Mouse (Mus musculus) kidney, adult 18-20 months (tissue): ENCODE measurements around the gene Ppm1a.
"Not testable (repeated sequence)": the region's sequence is repeated elsewhere in the genome, so short reads cannot be mapped to it uniquely, and the experiment has no call there.

ENCODE experiments used
- DNase-seq: peaks from one replicate; pipeline ENCODE4 v3.0.0; 2021

Gene Ppm1a

DNA sequence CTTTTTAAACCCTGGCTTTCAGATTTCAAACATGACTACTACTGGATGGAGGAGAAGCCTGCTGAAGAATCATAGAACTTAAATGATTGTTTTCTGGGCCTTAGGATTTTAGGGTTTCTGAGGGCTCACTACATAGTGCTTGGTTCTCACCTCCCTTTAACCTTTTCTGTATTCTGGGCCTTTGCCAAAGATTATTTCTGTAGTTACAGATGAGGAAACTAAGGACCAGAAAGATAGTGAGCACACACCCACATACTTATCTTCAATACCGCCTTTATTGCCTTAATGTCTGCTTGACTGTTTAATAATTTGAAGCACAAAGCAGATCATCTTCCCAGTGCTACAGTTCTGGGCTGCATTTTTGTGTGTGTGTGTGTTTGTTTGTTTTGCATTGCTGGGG, 5.2 kb downstream of the Ppm1a start:
- DNase-seq, result no peak

DNA sequence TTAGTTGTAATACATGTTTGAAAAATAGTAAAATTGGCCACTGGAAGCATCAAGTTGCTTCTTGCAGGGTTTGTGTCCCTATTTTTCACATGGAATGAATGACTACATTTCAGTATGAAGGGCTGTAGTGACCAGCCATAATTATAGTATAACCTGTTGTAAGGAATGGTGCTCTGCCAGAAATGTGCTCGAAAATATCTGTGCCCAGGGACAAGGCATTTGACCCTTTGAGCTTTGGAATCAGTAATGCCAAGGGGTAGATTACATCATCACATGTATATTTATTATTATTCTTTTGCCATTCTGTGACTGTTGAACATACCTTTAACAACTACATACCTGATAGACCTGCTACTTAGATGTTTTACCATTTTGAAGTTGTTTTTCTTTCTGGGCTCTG, 5.9 kb downstream of the Ppm1a start:
- no peak for DNase-seq

DNA sequence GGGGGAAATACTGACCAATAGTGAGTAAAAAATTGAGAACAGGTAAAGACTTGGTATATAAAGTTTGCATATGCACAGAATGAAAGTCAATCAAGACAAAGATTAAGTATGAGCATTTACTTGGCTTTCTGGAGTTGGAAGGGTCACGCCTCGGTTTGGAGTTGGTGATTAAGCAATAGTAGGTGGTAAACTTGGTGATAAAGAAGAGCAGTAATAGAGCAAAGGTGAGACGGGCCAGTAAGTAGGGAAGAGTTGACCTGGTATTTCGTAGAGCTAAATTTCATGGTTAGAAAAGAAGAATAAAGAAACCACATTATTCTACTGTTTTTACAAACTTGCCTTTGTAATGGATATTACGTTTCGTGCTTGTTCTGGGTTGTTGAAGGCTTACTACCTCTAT, 10.6 kb downstream of the Ppm1a start:
- DNase-seq, result no peak

DNA sequence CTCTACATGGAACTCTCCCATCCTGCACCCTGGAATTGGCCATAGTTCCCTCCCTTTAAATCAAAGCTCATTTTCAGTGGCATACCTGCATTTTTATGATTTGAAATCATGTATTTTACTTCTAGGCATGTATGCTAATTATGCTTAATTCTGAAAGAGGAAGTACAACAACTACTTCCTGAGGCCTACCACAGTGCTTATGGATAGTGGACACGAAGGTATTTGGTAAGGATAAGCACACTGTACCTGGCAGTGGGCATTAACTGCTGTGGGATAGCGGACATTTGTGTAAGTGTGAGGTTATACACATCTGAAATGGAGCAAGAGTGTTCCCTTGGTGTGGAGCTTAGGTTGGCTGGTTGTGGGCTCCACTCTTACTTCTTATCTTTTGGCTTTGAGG, 11.0 kb downstream of the Ppm1a start:
- DNase-seq, result no peak

DNA sequence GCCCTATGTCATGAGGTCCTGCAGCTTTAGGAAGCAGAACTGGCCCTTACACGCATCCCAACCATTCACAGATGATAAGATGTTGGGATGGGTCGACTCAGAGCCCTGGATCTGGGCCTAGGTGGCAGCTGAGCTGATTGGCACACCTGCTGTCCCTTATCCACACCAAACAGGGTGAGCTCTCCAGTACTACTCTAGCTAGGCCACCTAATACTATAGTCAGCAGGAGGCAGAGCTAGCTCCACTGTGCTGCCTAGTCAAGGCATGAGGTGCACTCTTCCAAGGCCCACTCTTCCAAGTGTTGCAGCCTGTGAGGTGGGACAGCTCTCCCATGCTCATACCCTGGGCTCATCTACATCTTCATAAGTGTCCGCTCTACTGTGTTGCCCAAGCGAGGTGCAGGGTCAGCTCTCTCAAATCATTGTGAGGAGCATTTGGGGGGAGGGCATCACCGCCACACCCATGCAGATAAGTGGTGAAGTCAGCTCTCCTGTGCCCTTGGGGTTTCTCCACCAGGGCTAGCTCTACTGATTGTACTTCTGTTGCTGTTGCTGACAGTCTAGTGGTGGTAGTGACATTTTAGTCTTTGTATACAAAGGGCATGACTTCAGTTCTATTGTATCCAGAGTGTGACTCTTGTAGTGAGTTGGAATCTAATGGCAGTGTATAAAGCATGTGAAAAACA, 12.4 kb downstream of the Ppm1a start:
- no peak for DNase-seq

DNA sequence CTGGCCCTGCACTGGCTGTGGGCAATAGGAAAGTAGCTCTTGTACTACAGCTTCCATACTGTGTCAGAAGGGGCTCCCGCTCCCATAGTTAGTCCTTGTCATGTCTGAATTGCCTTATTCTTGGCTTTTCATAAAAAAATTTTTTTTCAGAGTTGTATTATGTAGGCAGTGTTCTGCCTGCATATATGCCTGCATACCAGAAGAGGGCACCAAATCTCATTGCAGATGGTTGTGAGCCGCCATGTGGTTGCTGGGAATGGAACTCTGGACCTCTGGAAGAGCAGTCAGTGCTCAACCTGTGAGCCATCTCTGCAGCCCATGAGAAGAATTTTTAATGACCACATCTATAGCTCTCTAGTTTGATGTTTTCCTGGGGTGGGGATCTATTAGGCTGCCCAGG, 13.9 kb downstream of the Ppm1a start:
- DNase-seq, result no peak

DNA sequence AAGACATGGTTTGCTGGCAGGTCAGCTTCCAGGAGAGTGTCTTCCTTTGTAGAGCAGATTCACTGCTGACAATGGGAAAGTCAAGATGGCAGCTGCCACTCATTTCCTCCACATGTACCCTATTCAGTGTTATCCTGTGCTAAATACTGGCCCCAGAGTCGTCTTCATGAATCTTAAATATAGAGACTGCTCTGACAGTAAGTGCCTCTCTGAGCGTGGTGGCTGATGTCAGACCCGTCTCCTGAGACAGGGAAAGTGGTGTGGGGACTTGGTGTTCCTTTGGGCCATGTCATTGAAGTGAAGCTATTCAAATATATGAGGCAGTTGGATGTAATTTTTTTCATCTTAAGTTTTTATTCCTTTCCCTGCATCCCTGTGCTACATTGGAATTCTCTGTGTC, 14.5 kb downstream of the Ppm1a start:
- DNase-seq, result no peak

DNA sequence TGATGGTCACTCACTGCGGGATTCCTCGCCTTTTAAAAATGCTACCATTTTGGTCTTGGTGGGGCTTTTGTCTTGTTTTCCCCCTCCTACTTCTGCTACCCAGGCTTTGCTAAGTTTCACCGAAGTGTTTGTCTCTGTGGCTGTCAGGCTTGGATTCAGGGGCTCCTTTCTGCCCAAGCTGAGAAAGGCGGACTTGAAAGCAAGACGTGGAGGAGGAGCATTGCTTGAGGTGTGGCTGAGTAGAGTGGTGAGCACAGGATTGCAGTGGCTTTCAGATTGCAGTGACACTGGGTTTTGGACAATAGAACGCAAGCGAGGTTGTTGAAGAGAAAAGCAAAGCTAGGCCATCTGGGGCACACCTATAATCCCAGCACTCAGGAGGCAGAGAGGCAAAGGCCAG, 16.7 kb downstream of the Ppm1a start:
- no peak for DNase-seq

DNA sequence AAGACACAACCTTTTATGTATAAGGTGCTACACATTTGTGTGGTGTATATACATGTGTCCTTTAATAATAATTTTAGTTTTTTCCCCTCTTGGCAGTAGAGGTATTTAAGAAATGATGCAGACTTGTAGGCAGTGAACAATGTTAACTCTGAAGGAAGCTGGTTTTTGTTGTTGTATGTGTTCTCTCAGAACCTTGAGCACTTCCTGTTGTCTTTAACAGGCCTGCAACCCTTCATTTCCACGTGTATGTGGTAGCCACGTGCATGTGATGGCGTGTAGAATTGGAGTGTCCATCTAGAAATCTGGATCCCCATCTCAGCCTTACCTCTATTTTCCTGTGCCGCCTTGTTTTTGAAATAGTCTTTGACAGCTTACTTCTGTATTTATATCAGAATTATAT, 20.0 kb downstream of the Ppm1a start:
- DNase-seq, result no peak

DNA sequence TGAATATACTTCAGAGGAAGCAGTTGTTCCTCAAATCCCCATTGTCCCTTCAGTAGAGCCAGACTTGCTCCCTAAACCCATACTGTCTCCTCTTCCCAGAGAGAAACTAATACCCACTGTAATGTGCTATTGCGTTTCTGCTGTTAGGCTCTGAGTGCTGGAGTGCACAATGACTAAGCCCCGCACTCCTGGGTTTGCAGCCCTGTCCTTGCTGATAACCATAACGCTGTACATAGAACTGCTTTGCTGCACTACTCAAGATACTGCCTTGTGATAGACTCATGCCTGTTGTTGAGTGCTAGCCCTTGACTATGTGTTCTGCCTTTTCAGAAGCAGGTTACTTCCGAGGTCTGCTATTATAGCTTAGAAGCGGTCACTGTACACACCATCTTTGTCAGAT, 22.9 kb downstream of the Ppm1a start:
- DNase-seq, result no peak

DNA sequence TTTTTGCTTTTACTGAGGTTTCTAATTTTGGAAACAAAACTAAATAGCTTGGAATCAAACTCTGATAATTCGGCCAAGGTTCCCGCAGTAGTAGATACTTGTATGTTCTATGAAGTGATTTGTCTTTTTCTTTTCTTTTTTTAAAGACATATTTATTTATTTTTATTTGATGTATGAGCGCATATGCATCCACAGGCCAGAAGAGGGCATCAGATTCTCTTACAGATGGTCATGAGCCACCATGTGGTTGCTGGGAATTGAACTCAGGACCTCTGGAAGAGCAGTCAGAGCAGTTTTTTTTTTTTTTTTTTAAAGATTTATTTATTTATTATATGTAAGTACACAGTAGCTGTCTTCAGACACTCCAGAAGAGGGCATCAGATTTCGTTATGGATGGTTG, 25.5 kb downstream of the Ppm1a start:
- DNase-seq, result not testable (repeated sequence)

DNA sequence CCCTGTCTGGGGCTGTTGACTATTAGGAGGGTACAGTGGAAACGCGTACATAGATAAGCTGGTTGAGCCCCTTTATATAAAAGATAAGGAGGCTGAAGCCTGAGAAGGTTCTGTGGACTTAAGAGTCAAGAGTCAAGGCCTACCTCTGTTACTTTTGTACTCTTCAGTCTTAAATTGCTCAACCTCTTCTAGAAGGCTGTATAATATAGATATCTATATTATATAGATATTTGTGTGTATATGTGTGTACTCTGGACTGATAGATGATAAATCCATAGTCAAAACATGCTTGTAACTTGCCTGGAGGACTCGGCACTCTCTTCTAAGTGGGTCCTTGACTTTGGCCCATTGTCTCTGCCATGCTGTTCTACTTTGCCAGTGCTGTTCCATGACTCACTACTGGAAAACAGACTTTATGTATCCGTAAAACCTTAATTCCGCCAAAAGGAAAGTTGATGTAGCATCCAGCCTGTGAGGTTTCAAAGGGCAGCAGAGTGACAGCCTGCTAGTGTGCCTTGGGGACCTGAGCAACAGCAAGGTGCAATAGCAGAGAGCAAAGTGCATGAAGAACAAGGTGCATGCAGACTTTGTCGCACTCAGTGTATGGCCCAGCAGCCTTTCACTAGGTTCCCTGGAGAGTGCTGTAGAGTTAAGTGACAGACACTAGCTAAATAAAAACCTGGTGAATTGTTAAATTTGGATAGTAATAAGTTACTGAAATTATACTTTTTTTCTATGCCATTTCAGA, 28.1 kb downstream of the Ppm1a start:
- DNase-seq, result peak; percentile 33

DNA sequence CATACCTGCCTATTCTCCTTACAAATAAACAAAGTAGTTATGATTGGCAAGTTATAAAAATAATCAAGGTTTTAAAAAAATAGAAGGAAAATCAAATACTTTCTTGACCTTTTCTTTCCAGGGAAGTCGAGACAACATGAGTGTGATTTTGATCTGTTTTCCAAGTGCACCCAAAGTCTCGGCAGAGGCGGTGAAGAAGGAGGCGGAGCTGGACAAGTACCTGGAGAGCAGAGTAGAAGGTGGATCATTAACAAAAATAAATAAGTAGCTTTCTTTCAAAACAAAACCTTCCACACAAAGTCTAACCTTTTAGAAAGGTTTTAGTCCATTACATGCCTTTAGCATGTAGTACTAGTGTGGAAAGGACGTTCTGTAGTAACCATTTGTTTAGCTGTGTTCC, 29.3 kb downstream of the Ppm1a start:
- DNase-seq, result peak; percentile 26

DNA sequence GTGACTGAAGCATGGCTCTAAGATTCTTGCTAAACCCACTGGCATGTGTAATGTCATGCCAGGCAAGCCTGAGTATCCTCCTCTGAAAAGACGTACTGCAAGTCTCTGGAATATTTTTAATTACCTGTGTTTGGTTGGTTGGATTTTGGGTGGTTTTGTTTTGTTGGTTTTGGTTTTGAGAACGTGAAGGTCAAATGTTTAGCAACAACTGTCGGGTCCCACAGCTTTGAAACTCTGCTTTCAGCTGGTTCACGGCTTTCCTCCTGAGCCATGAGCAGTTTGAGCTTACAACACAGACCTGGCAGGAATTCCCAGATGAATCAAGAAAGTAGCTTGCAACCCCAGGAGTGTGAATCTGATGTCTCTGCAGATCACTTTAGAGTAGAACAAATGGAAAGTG, 29.7 kb downstream of the Ppm1a start:
- DNase-seq, result peak; percentile 38

DNA sequence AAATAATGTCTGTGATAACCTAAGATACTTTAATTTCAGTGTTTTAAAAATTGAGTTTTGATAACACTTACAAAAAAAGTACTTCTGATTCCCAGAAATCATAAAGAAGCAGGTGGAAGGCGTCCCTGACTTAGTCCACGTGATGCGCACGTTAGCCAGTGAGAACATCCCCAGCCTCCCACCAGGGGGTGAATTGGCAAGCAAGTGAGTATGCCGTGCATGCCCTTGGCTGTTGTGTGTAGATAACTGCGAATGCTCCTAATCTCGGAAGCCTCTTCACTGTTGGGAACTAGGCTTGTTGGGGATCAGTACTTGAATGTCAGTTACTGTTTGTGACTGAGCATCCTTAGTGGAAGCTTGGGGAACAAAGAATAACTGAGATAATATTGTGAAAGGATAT, 33.3 kb downstream of the Ppm1a start:
- DNase-seq, result no peak

DNA sequence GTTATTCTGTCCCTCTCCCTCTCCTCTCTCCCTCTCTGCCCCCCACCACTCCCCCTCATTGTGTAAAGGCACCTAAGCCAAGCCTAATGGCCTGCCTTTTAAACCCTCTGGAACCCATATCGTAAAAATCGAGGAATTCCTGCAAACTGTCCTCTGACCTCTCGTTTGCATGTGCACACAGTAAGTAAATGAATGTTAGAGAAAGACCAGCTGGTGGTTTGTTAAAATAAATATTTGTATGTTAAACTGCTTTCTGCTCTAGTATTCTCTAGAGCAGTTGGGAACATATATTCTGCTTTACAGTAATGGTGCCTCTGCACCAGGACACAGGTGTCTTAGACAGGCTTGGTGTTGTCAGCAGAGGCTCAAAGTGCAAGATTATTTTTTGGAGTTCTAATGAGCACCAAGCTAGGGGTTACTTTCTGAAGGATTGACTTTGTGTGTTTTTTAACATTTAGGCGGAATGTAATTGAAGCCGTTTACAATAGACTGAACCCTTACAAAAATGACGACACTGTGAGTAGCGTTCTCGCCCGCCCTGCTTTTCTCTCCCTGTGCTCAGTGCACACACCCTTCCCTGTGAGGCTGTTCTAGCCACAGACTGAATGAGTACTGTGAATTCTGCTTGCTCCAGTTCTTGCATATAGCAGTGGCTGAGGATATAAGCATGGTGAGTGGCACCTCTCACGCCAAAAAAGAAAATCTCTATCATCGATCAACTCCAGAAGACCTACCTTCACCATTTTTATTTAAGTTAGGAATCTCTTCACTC, 35.3 kb downstream of the Ppm1a start:
- DNase-seq, result no peak

DNA sequence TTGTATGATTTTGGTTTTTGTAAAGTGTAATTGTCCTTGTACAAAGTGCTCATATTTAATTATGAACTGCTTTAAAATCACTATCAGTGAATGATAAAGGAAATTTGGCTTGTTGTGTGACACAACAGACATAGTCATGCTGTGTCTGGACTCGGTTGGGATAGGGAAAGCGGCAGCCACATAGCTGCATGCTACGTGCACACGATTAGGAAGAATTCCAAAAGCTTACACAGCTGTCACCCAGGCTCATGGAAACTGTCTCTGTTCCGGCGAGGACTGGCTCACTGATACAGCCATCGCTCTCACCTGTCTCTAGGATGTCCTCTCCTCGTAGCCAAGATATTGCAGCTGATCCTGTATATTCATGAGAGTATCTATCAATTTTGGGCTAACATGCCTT, 36.7 kb downstream of the Ppm1a start:
- no peak for DNase-seq

DNA sequence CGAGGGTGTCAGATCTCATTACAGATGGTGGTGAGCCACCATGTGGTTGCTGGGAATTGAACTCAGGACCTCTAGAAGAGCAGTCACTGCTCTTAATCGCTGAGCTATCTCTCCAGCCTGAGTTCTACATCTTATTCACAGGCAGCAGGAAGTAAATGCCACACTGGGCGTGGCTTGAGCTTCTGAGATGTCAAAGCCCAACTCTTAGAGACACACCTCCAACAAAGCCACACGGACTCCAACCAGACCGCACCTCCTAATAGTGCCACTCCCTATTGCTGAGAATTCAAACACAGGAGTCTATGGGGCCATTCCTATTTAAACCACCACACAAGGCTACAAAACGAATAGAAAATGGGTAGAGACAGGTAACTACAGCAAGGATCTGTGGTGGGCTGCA, 52.5 kb downstream of the Ppm1a start:
- no peak for DNase-seq

DNA sequence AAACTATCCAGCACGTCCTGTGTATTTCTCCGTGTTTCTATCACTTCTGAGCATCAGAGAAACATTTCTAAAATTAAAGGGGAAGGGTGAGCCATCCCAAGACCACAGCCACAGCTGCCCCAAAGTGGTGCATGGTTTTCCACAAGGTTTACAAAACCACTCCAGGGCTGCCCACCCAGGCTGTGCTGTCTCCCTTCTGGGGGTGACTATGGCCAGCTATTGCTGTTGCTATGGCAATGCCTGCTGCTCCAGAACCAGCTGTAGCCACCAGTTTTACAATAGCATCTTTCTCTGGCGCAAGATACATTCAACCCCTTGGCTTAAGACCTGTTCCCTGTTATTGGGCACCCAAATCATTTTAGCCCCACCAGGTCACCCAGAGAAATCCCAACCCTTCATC, 54.3 kb downstream of the Ppm1a start:
- DNase-seq, result no peak

DNA sequence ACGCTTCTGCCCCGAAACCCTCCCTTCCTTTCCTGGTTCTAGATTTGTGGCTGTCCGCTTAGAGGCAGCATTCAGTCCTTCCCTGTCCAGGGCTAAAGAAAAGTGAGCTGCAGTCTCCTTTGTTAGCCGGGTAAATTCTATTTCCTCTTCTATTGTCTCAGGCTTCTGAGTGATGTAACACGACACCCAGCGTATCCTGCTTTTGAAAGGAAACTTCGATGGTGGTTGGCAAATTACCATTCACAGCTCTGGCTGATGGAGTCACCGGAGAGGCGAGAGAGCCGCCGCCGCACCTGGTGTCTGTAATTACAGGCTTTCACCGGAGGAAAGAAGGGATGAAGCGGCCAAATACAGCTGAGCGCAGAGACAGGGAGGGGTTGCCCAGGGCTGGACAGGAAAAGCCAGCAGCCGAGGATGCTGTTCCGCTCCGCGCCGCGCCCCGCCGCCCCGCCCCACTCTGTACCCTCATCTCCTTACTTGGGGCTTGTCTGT, 63.7 kb downstream of the Ppm1a start:
- no peak for DNase-seq

DNA sequence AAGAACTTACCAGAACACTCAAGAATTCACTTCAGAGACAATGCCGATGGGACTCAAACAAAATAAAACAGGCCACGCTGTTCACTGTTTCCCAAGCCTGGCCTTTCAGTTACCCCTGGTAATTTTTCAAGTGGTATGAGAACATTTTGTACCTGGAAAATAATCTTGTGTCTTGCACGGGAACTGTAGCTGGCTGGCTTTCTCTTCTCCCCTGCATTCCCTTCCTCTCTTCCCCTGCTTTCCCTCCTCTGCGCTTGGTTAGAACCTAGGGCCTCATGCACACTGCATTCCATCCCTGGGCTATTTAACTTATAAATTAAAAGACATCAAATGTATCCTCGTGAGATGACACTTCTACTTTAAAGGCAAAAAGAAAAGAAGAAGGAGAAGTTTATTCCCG, 64.3 kb downstream of the Ppm1a start:
- no peak for DNase-seq

DNA sequence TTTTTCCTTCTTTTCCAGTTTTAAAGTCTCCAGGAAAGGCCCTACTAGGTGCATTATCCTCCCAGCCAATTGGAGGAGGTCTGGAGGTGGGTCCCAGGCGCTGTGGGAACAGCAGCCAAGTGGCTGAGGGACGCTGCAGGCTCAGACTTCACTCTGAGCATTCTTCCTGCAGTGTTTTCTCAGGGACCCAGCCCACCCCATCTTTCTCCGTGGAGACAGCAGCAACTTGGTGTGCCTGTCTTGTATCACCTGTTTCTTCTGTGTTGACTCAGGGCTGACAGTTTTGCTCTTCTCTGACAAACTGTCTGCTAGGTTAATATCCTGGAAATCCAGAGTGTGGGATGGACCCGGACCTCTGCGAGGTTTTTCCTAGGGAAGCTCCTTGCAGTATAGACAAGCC, 68.4 kb downstream of the Ppm1a start:
- DNase-seq, result no peak

DNA sequence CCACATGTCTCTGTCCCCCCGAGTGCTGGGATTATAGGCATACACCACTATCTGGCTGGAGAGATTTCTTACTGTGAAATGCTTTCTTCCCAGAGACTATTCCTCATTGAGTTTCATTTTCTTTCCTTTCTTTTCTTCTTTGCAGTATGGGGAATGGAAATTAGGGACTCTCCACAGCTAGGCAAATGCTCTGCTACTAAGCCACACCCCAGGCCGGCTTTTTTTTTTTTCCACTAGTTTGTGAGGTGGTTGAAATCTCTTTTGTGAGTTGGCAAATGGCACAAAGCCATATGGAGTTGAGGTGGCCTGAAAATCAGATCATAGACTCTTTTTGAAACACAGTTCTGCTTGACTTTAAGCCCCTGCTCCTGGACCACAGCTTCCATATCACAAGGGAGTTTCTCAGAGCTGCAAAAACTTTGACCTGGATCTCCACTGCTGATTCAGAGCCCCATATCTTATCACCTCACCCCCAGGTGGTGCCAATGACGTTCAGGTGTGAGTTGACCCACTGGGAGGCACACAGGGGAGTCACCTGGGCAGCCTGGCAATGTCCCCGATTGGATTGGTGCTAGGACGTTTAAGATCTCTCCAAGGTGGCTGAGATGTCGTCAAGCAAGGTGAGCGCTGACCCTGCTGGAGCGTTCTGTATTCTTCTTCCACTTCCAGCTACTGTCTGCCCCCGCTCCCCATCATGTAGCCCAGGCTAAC, 71.7 kb downstream of the Ppm1a start:
- no peak for DNase-seq
